Mouse (Mus musculus): ENCODE measurements around the gene Cntnap2.

The Cntnap2 gene

DNA sequence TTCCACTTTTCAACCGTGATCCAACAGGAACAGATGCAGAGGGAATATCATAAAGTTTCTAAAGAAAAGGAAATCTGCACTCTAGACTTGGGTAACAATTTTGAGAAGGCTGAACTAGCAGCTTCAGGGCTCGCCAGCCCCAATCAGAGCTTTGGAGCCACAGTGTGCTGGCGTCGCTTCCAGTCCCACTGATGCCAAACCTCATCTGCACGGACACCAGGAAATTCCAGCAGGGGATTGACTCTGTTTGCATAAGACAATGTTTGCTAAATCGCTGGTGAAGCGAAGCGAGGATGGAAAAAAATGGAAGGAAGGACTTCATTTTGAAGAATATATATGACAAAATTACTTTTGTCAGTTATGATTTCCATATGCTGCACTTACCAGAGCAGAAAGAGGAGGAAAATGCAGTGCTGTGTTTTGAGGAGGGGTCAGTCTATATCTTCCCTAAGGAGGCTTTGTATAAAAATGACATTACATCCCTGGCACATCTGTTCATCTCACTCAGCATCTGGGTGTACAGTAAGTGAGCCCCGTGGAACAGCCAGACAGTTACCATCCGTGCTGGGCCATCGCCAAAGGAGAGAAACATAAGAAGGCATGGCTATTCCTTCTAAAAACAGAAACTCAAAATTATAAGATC, 2245.8 kb downstream of the Cntnap2 start:
- no peak for DNase-seq (ENCODE audit: low read depth, low spot score)

DNA sequence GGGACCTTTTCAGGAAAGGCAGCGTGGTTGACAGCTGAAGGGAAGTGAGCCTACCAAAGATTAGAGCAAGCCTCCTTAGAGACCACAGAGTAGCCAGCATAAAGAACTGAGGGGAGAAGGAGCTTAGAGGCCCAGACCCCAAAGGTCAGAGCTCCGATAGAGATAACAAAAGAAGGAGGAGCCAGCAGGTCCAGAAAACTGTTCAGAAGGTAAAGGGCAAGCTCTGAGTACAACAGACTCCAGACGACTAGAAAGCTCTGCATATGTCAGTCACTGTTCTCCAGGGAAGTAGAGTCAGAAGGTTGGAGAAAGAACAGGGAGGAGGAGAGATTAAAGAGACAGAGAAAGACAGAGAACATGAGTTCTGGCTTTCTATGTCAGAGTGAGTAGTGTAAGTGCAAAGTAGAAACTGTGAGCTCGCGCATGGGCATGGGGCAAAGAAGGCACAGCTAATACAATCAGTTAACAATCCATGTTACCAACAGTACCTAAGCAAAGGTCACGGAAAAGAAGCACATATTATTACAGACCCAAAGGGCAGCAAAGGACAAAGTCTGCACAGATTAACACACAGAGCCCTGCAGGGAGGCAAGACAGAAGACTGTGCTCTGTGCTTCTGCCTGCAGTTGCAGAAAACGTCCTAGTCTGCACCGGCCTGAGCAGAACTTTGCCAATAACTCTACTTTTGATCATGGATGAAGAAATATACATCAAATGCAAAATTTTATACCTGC, 2247.1 kb downstream of the Cntnap2 start:
- no peak for DNase-seq (ENCODE audit: low read depth, low spot score)

- no peak for DNase-seq (ENCODE audit: low read depth, low spot score)
Observed at GRCm38 (mm10) chr6:47306954-47307353, 2247.8 kb downstream of the Cntnap2 start.

- DNase-seq (ENCODE audit: low read depth, low spot score), result peak; percentile 25
Observed at GRCm38 (mm10) chr6:47314507-47315334, 2255.6 kb downstream of the Cntnap2 start.

- DNase-seq (ENCODE audit: low read depth, low spot score), result no peak
Observed at GRCm38 (mm10) chr6:47315454-47315853, 2256.3 kb downstream of the Cntnap2 start.

- DNase-seq (ENCODE audit: low read depth, low spot score), result no peak
Observed at GRCm38 (mm10) chr6:47317253-47317652, 2258.1 kb downstream of the Cntnap2 start.

DNA sequence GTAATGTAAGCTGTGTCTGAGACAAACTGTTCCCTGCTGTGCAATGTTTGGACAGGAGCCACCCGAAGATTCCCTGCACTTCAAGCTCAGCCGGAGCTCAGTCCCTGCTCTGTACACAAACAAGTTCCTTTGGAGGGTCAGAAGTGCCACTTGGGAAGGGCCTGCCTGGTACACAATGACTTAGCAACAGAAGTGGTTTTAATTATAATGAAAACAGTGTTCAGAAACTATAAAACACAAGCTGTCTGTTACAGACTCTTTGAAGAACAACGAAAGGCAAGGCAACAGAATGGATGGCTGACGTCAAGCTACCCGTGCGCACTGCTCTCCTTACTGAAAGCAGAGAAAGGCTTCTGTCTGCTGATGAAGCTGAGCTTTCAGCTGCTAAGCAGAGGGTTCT, 2259.5 kb downstream of the Cntnap2 start:
- DNase-seq (ENCODE audit: low read depth, low spot score), result no peak

- DNase-seq (ENCODE audit: low read depth, low spot score), result no peak
Observed at GRCm38 (mm10) chr6:47319309-47319983, 2260.3 kb downstream of the Cntnap2 start.

GRCm38 (mm10) chr6:47323169-47323835, 2264.1 kb downstream of the Cntnap2 start:
- DNase-seq (ENCODE audit: low read depth, low spot score), result no peak

DNA sequence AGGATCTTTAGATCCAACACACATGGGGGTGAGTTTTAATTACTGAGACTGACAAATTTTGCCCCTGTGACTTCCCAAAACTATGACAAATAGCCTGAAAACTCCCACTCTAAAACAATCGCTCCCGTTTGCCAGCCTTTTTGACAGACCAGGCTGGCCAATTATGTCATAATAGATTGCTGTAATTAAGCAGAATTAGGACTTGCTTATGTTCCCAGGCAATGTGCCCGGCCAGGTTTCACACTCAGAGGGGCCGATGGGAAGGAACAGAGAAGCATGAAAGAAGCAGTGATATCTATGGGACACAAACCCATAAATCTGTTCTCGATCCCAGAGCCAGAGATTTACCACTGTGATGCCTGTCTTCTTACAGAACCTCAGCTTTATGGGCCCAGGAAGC, 2264.7 kb downstream of the Cntnap2 start:
- DNase-seq (ENCODE audit: low read depth, low spot score), result no peak

- DNase-seq (ENCODE audit: low read depth, low spot score), result no peak
Observed at GRCm38 (mm10) chr6:47328281-47328680, 2269.1 kb downstream of the Cntnap2 start.

DNA sequence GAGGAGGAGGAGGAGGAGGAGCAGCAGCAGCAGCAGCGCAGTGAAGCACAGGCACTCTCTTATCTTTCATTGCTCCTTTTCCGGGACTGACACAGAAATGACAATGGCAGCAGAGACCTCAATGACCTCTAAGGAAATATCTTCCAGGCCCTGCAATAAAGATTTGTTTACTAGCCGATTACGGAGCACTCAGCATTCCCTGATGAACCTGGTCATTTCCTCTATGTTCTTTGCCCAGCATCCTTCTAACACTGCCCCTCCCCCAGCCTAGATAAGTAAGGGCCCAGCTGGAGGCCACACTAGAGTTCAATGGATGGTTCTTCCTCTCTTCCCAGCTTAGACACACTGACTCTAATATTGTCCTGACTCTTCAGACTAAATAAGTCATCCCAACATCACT, 2270.1 kb downstream of the Cntnap2 start:
- DNase-seq (ENCODE audit: low read depth, low spot score), result no peak

DNA sequence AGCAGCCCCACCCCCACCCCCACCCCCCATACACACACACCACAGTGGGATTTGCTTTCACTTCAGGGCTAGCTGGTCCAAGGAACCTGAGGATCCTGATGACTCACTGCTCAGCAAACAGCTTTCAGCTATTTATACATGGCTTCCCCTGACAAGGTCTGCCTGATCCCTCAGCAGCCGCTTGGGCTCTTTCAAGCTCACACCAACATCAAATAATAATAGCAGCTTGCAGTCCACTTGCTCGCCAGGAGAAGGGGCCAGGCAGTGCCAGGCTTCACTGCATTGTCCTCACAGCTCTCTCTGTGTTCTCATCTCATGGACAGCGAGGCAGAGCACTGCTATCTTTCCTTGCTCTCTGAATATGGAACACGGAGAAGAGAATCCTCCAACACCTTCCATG, 2273.9 kb downstream of the Cntnap2 start:
- no peak for DNase-seq (ENCODE audit: low read depth, low spot score)

GRCm38 (mm10) chr6:47334377-47334776, 2275.2 kb downstream of the Cntnap2 start:
- no peak for DNase-seq (ENCODE audit: low read depth, low spot score)

DNA sequence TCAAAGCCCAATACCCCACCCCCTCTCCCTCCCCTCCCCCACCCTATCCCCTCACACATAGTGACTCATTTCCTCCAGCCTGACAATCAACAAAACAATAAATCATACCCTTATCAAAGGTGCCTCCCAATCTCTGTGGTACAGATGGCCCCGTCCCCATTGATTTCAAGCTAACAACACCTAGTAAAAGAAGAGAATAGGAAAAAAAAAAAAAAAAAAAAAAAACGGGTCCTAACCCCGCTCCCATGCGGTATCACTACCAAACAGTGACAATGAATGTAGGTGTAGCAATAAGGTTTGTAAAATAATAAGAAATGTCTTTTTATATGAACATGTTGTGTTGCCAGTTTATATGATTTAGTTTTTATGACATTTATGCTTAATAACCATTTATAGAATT, 2278.1 kb downstream of the Cntnap2 start:
- no peak for DNase-seq (ENCODE audit: low read depth, low spot score)

- DNase-seq (ENCODE audit: low read depth, low spot score), result no peak
Observed at GRCm38 (mm10) chr6:47338113-47338512, 2279.0 kb downstream of the Cntnap2 start.

- no peak for DNase-seq (ENCODE audit: low read depth, low spot score)
Observed at GRCm38 (mm10) chr6:47340813-47341502, 2281.8 kb downstream of the Cntnap2 start.

- no peak for DNase-seq (ENCODE audit: low read depth, low spot score)
Observed at GRCm38 (mm10) chr6:47341503-47341884, 2282.3 kb downstream of the Cntnap2 start.

DNA sequence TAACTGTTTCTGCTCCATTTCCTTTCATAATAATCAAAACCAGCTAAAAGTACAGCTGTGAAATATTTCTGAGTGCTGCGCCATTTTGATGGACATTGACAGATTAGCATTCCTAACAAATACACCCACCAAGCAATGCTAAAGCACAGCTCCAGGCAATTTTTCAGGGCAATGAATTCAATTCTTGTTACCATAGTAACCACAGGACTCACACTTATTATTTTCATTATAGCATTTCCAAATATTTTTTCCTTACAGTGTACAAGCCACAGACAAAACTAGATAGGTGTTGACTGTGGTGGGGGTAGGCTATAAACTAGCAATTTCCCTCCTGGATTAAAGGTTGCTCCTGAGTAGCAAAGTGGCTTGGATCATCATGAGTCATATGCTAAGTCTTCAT, 2284.1 kb downstream of the Cntnap2 start:
- no peak for DNase-seq (ENCODE audit: low read depth, low spot score)

DNA sequence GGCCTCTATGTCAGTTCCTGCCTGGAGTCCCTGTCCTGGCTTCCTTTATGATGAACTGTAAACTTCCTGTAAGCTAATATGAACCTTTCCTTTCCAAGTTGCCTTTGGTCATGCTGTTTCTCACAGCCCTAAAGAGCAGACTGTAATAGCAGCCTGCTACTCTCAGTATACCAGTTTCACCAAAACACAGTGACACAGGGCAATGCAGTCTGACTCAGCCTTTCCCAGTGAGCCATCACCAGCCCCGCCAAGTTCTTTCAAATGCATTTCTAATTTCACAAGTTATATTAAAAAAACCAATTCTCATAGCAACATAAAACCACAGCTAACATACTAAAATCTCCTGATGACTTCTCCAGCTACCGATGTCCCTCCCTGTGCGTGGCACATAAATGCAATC, 2285.5 kb downstream of the Cntnap2 start:
- DNase-seq (ENCODE audit: low read depth, low spot score), result no peak
